Mouse (Mus musculus) Patski (cell line): ENCODE data around the gene Nphp1. TPM values are rescaled to one million over a fixed set of nuclear protein-coding genes. Genes with fewer than 3 reads are reported as not detected.

Source experiments
- ATAC-seq: fragments of 100-300 bp; one replicate; pipeline ENCODE4 v1.8.0; 2021
- CTCF ChIA-PET: fragments of 350-600 bp; sonication (Branson Sonifier 250); formaldehyde crosslinking; loops from one replicate; lab custom pipeline; 2022; ENCODE audit warnings: inconsistent platforms; lab: Charles Lee
- POLR2A ChIA-PET: fragments of 350-600 bp; sonication (Branson Sonifier 250); formaldehyde crosslinking; loops from one replicate; lab custom pipeline; 2022; ENCODE audit warnings: antibody characterized with exemption, inconsistent platforms; lab: Charles Lee
- DNase-seq: peaks from one replicate; pipeline ENCODE4 v3.0.0-alpha.2; 2011; ENCODE audit warnings: low read depth, low spot score
- H3K27me3 ChIP-seq: fragments of 371-371 bp; one replicate; pipeline ENCODE4 v1.5.1; 2021
- CTCF ChIP-seq: fragments of 100-300 bp; IDR thresholded peaks from one replicate; pipeline ENCODE4 v1.5.1; 2021
- in situ Hi-C: fragments of 300-500 bp; cut with MboI; formaldehyde crosslinking; loops from 3 replicates; pipeline ENCODE4 v1.11.1; 2018; ENCODE audit warnings: low pct_unique_long_range_greater_than_20kb, mixed read lengths
- polyA plus RNA-seq: library from polyadenylated mRNA; unstranded; gene quantifications from one replicate; pipeline ENCODE4 v1.2.3, GENCODE M21; 2021

Gene Nphp1
- polyA plus RNA-seq, 1 experiment from 2014 or later = 58.5 TPM

DNA sequence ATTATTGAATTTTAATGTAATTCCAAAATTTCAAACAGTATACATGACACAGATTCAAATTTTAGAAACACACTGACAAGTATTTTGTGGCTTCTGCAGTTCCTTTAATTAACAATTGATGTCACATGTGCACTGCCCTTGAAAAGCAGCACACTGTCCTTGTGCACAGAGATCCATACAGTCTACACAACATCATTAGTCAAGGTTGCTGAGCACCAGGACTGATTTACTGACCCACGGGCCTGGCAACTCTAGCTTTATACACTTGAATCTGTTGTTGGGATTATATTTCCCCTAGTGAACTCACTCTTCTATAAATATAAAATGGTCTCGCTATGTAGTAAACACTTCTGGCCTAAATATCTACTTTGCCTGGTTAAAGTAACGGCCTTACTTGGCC lies 13.7 kb downstream of the Nphp1 start:
- H3K27me3 ChIP-seq = no peaks in the 10 kb centered on the region
- ChIA-PET CTCF (no interaction called here), POLR2A (no interaction called here)
- in situ Hi-C loops = no loop called here
- ATAC-seq = no peak
- no peak for TF ChIP-seq CTCF
- no peak for DNase-seq

DNA sequence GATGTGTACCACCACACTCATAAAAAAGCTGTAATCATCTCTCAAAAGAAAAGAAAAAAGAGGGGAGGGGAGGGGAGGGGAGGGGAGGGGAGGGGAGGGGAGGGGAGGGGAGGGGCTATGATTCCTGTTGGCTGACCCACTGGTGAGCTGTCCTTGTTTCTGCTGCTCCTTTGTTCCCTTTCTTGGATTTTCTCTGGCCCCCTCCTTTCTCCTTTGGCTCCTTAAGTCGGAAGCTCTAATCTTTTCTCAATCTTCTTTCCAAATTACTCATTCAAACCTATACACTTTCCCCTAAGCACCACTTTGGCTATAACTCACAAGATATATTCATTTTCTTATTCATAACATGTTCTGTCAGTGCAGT lies 14.1 kb downstream of the Nphp1 start:
- ChIA-PET POLR2A (no interaction called here), CTCF (no interaction called here)
- no peak for DNase-seq
- H3K27me3 ChIP-seq = no peaks in the 10 kb centered on the region
- TF ChIP-seq CTCF = no peak
- in situ Hi-C loops = no loop called here
- no peak for ATAC-seq

- no peak for TF ChIP-seq CTCF
- no peaks in the 10 kb centered on the region for H3K27me3 ChIP-seq
- ChIA-PET CTCF (no interaction called here), POLR2A (no interaction called here)
- ATAC-seq (no peak), DNase-seq (no peak)
- in situ Hi-C loops = no loop called here
These were observed 14.6 kb downstream of the Nphp1 start for GRCm38 (mm10) chr2:127773938-127774577.

- no peaks in the 10 kb centered on the region for H3K27me3 ChIP-seq
- DNase-seq = no peak
- in situ Hi-C loops = no loop called here
- TF ChIP-seq CTCF = no peak
- POLR2A ChIA-PET = no interaction called here
- ATAC-seq = no peak
- CTCF ChIA-PET = no interaction called here
These were observed 27.1 kb downstream of the Nphp1 start for GRCm38 (mm10) chr2:127761587-127761986.

- no peak for ATAC-seq
These were observed 28.2 kb downstream of the Nphp1 start for GRCm38 (mm10) chr2:127760429-127761000.

GRCm38 (mm10) chr2:127760014-127760413 lies 28.7 kb downstream of the Nphp1 start:
- in situ Hi-C loops = no loop called here
- DNase-seq (no peak), ATAC-seq (no peak)
- no peak for TF ChIP-seq CTCF
- CTCF ChIA-PET = interaction anchor here (1.3 kb wide), 1 partner anchor 21 kb away, joined by 3 read pairs; no protein-coding TSS in a partner anchor
- H3K27me3 ChIP-seq = no peaks in the 10 kb centered on the region
- POLR2A ChIA-PET = no interaction called here

More at GRCm38 (mm10) chr2:127760429-127761000, 28.2 kb downstream of the Nphp1 start:
- ChIA-PET POLR2A (no interaction called here), CTCF (interaction anchor here (1.3 kb wide), 1 partner anchor 20 kb away, joined by 3 read pairs; no protein-coding TSS in a partner anchor)
- no peak for DNase-seq
- in situ Hi-C loops = no loop called here
- TF ChIP-seq CTCF = no peak
- no peaks in the 10 kb centered on the region for H3K27me3 ChIP-seq

DNA sequence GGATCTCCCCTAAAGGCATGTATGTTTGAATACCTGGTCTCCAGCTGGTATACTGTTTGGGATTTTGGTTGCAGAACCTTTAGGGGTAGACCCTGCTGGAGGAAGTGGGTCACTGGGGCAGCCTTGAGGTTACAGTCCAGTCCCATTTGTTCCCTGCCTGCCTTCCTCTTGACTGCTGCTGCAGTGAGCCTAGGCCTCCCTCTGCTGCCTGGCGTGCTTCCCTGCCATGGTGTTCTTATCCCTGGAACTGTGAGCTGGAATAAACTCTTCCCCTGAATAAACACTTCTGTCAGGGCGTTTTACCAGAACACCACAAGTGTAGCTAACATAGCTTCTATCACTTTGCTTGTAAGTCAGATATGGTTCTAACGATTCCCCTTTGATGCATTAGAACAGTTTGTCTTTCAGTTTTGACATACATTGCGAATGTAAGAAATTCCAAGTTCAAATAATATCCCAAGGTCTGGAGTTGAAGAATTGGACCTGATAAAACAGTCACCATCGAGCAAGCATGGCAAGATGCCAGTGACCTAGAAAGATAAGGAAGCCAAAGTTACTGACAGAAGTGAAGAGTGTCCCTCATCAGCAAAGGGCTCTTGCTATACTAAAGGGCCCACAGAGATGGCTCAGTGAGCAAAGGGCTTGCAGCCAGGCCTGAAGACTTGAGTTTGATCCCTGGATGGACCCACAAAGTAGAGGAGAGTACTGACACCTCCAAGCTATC lies 29.4 kb downstream of the Nphp1 start:
- in situ Hi-C loops = no loop called here
- no peak for ATAC-seq
- ChIA-PET POLR2A (no interaction called here), CTCF (interaction anchor here (1.3 kb wide), 1 partner anchor 21 kb away, joined by 3 read pairs; no protein-coding TSS in a partner anchor)
- no peak for TF ChIP-seq CTCF
- H3K27me3 ChIP-seq = no peaks in the 10 kb centered on the region
- DNase-seq = no peak

- no peak for DNase-seq
- no peak for TF ChIP-seq CTCF
- in situ Hi-C loops = no loop called here
- ChIA-PET CTCF (interaction anchor here (0.8 to 1.5 kb wide), 2 partner anchors 11 to 18 kb away, joined by 3 read pairs; no protein-coding TSS in a partner anchor), POLR2A (no interaction called here)
- no peaks in the 10 kb centered on the region for H3K27me3 ChIP-seq
- no peak for ATAC-seq
These were observed 31.5 kb downstream of the Nphp1 start for GRCm38 (mm10) chr2:127757171-127757570.

- DNase-seq (no peak), ATAC-seq (no peak)
- CTCF ChIA-PET = no interaction called here
- no peaks in the 10 kb centered on the region for H3K27me3 ChIP-seq
- in situ Hi-C loops = no loop called here
- POLR2A ChIA-PET = no interaction called here
- TF ChIP-seq CTCF = no peak
These were observed 34.6 kb downstream of the Nphp1 start for GRCm38 (mm10) chr2:127754113-127754512.

DNA sequence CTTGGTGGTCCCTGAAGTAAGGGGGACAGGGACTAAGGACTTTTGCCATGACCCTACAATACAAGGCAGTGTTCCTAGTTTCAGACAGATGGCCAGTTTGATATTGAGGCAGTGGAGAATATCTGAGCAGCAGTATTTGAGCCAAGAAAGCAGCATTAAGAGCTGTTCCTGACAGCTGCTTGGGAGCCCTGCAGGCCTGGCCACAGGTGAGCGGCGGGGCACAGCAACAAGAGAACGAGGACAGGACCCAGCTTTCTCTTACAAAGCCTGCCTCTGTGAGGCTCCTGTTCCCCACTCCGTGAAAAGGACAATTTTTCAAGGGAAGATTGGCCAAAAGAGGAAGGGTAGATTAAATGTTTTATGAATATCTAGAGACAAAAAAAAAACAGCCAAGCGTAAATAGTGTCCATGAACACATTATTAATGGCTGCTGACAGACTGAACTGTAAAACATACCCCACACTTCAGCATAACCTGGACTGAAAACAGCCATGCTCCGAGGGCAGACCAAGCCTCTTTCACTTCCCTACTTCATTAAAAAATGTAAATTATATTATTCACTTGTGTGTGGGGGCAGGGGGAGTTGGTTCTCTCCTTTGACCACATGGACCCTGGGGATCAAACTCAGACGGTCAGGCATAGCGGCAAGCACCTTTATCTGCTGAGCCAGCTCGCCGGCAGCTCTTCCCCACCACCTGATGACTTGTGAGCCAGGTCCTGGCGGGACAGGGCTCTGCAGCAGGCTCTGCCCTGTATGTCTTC lies 36.7 kb downstream of the Nphp1 start:
- TF ChIP-seq CTCF = no peak
- H3K27me3 ChIP-seq = no peaks in the 10 kb centered on the region
- ChIA-PET CTCF (no interaction called here), POLR2A (interaction anchor here (0.6 kb wide), 1 partner anchor 265 kb away, joined by 4 read pairs; no protein-coding TSS in a partner anchor)
- no peak for DNase-seq
- no peak for ATAC-seq
- in situ Hi-C loops = no loop called here
